Mouse (Mus musculus) urinary bladder, postnatal 25 days (tissue): ENCODE measurements around the gene Bcl3.
"Not testable (repeated sequence)": the region's sequence is repeated elsewhere in the genome, so short reads cannot be mapped to it uniquely, and the experiment has no call there.

Experiments
- DNase-seq: peaks from one replicate; pipeline ENCODE4 v3.0.0; 2022; ENCODE audit warnings: low spot score

Bcl3 gene

GRCm38 (mm10) chr7:19802995-19803394, 19.6 kb downstream of the Bcl3 start:
- DNase-seq = peak; percentile 85

GRCm38 (mm10) chr7:19800764-19801163, 21.8 kb downstream of the Bcl3 start:
- peak; percentile 51 for DNase-seq

- DNase-seq = peak; percentile 88
Measured at GRCm38 (mm10) chr7:19796697-19797588, 25.6 kb downstream of the Bcl3 start, which contains the start of gene Cblc. TSS of gene Cblc (minus strand) at chr7:19796809.

GRCm38 (mm10) chr7:19796254-19796653, 26.3 kb downstream of the Bcl3 start:
- no peak for DNase-seq

GRCm38 (mm10) chr7:19795236-19795635, 27.3 kb downstream of the Bcl3 start:
- DNase-seq = no peak

GRCm38 (mm10) chr7:19792701-19793630, 29.6 kb downstream of the Bcl3 start:
- DNase-seq = no peak

GRCm38 (mm10) chr7:19791504-19791903, 31.1 kb downstream of the Bcl3 start:
- DNase-seq = not testable (repeated sequence)

GRCm38 (mm10) chr7:19789904-19790347, 32.6 kb downstream of the Bcl3 start:
- peak; percentile 98 for DNase-seq

- no peak for DNase-seq
Measured at GRCm38 (mm10) chr7:19785874-19786458, 36.6 kb downstream of the Bcl3 start.

- DNase-seq = no peak
Measured at GRCm38 (mm10) chr7:19784764-19785535, 37.6 kb downstream of the Bcl3 start.

GRCm38 (mm10) chr7:19783630-19784029, 38.9 kb downstream of the Bcl3 start:
- DNase-seq = no peak

GRCm38 (mm10) chr7:19782645-19783044, 39.9 kb downstream of the Bcl3 start:
- DNase-seq = no peak

- no peak for DNase-seq
Measured at GRCm38 (mm10) chr7:19781741-19782140, 40.8 kb downstream of the Bcl3 start.

- no peak for DNase-seq
Measured at GRCm38 (mm10) chr7:19779903-19780302, 42.7 kb downstream of the Bcl3 start.

- no peak for DNase-seq
Measured at GRCm38 (mm10) chr7:19778645-19779044, 43.9 kb downstream of the Bcl3 start.

GRCm38 (mm10) chr7:19777049-19777723, 45.4 kb downstream of the Bcl3 start:
- no peak for DNase-seq

- no peak for DNase-seq
Measured at GRCm38 (mm10) chr7:19771682-19772081, 50.9 kb downstream of the Bcl3 start.

GRCm38 (mm10) chr7:19770984-19771391, 51.6 kb downstream of the Bcl3 start, which contains the start of gene Bcam:
TSS of gene Bcam (minus strand) at chr7:19771016.
- no peak for DNase-seq

GRCm38 (mm10) chr7:19770375-19770754, 52.2 kb downstream of the Bcl3 start:
- DNase-seq = peak; percentile 90
